Mouse (Mus musculus) v-Abl transformed pro-B cells (cell line): ENCODE measurements around the gene Clmn.
"Not testable (repeated sequence)": the region's sequence is repeated elsewhere in the genome, so short reads cannot be mapped to it uniquely, and the experiment has no call there.

ENCODE experiments used
- in situ Hi-C, 2 experiments: fragments of 400-800 bp; cut with MboI; formaldehyde crosslinking; loops; one replicate each; pipeline ENCODE4 v1.15.1; 2025; ENCODE audit not compliant: unreplicated experiment in 2 of 2

The Clmn gene

DNA sequence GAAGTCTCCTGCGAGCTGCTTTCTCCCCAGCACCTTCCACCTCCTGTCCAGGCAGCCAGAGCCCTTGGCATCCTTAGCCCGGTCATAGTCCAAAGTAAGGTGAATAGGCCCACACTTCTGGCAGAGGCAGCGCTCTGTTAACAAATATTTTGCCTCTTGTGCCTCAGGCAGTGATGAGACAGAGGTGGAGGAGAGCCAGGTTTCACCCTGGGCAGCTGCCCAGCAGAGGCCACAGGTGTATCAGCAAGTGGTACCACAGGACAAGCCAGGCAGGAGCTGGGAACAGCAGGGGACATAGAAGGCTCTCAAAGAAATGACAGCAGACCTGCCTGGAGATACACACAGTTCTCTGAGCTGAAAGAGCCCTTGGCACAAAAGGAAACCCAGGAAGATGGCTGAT lies 23.6 kb downstream of the Clmn start:
- in situ Hi-C loops, result no loop called here

DNA sequence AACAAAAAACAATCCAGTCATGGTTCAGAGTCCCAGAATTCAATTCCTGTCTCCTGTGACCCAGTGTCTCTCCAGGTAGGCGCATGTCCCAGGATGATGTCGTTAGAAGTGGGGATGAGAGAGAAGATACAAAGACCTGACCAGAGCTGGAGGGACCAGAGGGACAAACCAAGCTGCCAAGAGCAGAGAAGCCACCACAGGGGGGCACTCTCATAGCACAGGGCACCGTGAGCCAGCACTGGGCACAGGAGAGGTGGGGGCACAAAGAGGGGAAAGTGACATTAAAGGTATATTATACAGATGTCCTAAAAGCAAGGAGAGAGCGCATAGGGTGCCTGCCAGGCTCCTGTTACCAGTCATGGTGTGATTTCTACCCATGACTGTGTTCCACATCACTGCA lies 25.9 kb downstream of the Clmn start:
- in situ Hi-C loops, result loop anchor here (5.0 kb wide), 2 partner anchors 97 to 98 kb away; no protein-coding TSS in a partner anchor

DNA sequence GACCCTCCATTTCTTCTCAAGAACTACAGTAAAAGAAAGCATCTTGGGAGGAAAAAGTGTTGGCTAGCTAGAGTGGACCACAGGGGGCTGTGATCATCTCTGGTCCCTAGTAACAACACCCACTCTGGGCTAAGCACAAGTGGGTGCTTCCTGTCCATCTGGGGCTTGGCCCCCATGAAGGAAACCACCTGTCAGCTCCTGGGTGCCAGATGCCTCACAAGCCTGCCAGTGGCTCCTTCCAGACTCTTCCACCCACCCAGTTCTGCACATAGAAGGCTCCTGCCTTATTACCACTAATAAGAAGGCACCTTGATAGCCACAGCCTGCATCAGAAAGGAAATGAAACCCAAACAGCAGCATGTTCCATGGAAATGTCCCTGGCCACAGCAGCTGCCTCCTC lies 26.4 kb downstream of the Clmn start:
- in situ Hi-C loops, result loop anchor here (5.0 kb wide), 2 partner anchors 96 to 99 kb away; no protein-coding TSS in a partner anchor

DNA sequence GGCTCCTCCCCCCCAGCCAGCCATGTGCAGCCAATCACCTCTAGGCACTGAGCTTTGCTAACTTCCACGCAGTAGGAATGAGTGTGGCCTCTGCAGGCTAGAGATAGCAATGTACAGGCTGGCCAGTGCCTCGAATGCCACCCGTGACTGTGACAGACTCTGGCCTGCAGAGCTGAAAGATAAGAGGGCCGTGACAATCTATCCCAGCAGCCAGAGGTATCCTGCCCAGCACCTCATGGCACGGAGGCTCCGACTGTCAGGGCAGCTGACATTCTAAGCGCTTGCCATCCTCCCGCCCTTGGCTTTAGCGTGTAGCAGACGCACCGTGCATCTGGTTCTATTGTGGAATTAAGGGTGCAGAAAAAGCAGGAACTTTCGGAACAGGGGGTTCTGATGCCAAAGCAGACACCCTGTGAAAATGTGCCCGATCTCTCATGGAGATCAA lies 26.9 kb downstream of the Clmn start:
- in situ Hi-C loops, result loop anchor here (5.0 kb wide), 2 partner anchors 96 to 99 kb away; no protein-coding TSS in a partner anchor

DNA sequence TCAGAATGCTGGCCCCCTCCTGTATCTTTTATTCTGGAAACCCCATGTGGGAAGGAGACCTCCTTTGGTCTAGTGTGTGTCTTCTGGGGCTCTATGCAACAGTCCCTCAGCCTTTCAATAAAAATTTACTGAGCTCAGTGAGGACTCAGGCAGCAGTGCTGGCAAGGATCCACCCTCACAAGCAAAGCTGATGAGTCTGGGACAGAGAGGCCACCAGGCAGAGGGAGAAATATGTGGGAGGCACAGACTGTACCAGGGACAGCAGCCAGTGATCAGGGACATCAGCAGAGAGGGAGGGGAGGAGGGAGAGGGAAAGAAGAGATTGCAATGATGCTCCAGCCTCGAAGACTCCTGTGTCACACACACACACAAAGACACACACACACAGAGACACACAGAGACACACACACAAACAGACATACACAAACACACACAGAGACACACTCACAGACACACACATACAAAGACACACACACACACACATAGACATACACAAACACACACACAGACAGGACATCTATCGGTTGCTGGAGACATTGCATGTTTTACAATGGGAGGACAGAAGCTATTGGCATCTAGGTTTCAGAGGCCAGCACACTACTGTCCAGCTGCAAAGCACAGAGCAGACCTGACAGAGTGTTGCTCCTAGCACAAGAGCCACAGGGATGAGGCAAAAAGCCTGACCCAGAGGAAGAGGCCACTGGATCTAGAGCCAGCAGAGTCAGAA lies 27.6 kb downstream of the Clmn start:
- in situ Hi-C loops, result loop anchor here (5.0 kb wide), 2 partner anchors 95 to 100 kb away; no protein-coding TSS in a partner anchor

DNA sequence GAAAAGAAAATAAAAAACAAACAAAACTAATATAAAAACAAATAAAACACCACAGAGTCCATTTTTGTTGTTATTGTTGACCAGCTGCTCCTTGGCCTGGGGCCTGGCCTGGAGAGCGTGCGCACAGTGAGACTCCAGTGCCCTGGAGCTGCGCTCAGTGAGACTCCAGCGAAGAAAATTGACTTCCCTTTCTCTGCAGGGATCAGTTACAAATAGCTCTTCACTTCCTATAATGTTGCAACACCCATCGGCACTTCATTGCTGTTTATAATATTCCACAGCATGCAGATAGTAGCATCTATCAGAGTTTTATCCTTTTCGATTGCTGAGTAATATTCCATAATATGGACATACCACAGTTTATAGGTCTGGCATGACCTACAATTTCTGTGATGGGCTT lies 28.6 kb downstream of the Clmn start:
- in situ Hi-C loops, result loop anchor here (5.0 kb wide), 2 partner anchors 94 to 101 kb away; no protein-coding TSS in a partner anchor

DNA sequence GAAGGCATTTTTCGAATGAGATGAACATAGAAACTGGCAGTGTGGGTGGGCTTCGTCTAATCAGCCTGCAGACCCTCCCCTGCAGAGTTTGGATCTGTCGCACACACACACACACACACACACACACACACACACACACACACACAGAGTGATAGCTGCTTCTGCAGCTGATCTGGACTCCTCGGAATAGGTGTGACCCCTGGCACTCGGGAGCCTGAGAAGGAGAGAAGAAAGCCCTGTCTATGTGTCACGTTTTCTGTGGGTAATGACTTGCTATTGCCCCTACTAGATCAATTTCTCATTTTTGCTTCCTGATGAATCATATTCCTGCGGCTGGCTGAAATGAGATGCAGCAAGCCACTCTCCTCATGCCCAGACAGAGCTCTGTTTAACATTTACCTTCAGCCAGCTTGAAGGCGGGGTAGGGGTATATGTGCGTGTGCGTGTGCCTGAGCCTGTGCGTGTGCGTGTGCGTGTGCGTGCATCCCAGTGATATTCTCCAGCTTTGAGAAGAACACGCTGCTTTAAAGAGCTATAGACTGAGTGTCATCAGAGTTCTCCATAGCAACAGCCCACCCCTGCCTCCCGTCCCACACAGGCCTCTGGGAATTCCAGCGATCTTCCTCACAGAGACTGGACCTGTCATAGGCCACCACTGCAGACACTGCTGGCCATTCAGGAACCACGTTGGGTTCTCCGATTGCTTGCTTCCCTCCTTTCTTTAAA lies 29.3 kb downstream of the Clmn start:
- in situ Hi-C loops, result loop anchor here (5.0 kb wide), 2 partner anchors 93 to 102 kb away; no protein-coding TSS in a partner anchor

DNA sequence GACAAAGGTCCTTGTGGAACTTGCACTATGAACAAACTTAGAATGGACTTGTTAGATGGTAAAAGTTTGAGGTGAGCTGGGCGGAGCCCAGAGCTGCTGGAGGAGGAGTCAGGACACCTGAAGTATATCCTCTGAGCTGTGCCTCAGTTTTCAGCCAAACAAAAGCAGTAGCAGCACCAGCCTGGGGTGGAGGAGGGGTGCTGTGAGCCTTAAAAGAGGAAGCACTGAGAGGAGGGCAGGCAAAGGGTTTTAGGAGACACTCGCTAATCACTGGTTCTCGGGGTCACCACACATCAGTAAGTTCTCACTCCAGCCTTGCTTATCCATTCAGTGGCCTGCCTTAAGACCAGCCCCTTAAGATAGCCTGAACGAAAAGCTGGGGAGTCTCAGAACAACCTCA lies 30.1 kb downstream of the Clmn start:
- in situ Hi-C loops, result loop anchor here (5.0 kb wide), 2 partner anchors 92 to 103 kb away; no protein-coding TSS in a partner anchor

DNA sequence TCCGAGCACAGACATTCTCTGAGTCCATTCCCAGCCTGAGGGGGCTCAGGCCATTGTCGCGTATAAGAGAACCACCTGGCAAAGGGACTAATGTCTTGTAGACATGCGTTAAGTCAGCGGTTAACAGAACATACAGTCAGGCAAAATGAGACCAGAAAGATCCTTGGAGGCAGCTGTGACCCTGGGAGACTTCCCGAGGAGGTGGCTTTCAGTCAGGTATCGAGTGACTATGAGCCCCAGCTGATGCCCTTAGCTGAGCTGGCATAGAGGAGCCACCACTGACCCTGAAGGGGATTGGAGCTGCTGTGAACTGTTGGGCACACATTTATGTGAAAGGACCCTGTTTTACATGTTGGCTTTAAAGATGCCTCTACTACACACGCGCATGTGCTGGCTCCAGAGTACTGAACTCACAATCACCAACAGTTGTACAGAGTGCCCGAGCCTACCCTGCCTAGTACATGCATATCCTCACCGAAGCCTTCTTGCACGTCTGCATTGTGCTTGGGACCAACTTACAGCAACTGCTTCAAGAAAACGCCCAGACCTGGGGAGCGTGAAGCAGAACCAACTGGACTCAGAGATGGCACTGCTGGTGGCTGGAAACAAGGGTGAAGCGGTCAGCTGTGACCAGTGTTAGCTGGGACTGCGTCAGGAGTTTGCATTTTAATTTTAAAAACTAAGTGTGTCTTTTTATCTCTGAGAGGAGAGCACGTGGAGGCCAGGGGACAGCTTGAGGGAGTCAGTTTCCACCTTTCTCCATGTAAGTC lies 34.0 kb downstream of the Clmn start:
- in situ Hi-C loops, result no loop called here

DNA sequence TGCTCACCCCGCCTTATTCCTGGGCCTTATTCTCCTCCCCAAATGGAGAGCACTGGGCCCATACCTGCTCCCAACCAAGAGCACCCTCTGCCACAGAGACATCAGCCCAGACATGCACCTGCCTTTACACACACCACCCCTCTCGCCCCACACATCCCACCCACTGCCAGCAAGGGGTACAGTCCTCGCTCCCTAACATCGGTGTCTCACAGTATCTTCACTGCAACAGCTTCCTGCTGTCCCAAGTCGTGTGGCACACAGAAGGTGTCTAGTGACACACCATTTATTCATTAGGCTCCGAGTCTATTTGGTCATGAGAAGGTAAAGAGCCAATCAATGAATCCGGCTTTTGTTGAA lies 34.6 kb downstream of the Clmn start:
- in situ Hi-C loops, result no loop called here

DNA sequence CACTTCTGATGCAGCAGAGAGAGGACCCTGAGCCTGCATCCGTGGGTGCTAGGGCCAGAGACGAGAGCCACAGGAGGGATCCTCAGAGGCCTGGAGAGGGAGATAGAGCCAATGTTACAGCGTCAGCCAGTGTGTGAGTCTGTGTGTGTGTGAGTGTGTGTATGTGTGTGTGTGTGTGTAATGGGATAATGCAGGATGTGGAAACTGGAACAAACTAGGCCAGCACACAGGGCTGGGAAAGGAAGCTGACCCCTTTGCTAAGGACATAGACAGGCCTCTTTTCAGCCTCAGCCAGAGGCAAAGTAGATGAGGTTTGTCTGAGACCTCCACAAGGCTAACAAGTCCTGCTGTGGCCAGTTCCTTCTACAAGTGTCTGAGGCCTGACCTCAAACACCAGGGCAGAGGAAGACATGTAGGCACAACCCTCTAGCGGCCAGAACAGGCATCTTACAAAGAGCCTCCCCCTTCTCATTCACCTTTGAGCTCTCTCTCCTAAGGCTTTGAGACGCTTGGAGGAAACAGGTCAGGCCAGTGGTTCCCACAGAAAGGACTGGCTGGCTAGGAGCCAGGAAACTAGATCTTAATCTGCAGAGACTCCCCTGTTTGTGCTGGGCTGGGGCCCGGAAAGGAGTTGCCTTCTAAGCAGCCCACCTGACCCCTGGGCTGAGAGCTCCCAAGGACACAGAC lies 35.1 kb downstream of the Clmn start:
- in situ Hi-C loops, result no loop called here

DNA sequence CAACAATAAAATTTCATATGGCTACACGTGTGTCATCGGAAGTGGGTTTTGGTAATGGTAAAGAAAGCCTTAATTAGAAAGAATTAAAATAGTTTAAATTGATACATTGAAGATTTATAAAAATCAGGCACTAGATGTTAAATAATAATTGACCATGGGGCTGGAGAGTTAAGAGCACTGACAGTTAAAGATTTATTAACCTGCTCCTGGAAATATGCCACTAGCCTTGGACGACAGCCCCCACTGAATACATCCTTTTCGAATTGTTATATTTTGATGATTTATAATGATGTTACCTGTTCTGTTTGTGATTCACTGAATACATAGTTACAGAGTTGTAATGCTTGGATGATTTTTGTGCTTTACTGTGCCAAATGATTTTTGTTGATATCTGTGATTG lies 35.9 kb downstream of the Clmn start:
- in situ Hi-C loops, result not testable (repeated sequence)

DNA sequence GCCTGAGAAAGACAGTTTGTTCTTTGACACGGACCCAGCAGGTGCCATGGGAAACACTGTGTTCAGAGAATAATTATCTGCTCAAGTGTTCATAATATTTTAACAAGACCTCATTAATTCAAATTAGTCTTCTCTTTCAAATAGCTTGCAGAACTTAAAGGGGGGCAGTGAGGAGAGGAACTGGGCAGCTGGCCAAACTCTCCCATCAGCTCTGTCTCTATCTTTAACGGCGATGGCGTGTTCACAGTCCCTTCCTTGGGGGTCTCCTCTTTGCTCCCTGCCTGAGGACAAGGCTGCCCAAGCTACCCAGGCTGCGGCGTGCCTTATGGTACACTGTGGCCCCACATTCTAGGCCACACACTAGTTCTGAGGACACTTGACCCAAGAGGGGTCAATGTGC lies 37.2 kb downstream of the Clmn start:
- in situ Hi-C loops, result no loop called here

DNA sequence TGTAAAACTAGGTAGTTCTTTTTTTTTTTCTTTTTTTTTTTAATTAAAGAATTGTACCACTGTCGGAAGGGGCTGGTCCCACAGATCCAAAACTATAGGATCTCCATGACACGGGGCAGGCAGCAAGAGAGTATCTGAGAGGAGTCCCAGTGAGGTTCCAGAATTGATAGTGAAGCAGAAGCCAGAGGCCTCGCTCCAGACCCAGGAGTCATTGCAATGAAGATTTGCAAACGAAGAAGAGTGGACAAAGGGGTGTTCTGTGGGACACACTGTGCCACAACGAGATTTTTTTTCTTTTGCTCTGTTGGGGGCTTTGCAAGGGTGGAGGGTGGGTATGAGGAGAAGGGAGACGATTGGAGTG lies 40.0 kb downstream of the Clmn start:
- in situ Hi-C loops, result no loop called here

DNA sequence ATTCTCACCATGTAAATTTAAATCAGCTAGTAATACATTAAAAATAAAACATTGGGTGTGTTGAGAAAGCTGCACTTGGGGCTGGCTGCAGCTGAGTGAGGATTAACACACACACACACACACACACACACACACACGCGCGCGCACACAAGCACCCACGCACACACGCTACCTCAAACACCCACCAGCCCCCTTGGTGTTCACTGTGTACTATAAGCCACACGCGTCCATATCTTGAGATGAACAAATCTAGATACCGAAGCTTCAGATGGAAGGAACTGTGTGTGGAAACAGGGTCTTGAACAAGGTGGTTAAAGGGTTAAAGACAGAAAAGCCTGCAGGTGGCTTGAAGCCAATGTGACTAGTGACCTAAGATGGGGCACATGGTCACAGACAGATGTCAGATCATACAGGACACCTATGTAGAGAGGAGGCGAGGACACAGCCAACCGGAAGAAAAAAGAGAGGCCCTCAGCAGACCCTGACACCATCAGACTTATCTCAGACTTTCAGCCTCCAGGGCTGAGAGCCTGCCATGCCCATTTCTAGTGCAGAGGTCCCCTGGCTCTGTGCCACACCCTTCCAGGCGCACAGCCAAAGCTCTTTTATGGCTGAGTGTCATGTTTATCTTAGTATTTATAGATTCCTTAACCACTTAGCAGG lies 40.5 kb downstream of the Clmn start:
- in situ Hi-C loops, result no loop called here

DNA sequence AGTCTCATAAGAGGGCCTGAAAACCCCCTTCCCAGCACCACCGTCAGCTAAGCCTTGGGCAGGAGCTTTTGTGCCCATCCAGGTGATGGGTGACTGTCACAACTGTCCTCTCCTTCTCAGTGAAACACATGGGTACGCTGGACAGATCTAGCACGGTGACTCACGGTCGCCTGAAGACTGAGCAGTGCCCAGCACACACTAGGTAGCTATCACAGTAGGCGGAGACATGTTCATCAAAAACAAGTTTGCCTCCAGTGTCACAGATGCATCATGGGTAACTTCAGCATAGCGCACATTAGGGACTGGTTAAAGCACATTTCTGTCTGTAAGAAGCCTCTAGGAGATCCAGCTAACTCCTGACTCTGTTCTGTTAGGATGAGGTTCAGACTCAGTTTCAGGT lies 41.2 kb downstream of the Clmn start:
- in situ Hi-C loops, result no loop called here

DNA sequence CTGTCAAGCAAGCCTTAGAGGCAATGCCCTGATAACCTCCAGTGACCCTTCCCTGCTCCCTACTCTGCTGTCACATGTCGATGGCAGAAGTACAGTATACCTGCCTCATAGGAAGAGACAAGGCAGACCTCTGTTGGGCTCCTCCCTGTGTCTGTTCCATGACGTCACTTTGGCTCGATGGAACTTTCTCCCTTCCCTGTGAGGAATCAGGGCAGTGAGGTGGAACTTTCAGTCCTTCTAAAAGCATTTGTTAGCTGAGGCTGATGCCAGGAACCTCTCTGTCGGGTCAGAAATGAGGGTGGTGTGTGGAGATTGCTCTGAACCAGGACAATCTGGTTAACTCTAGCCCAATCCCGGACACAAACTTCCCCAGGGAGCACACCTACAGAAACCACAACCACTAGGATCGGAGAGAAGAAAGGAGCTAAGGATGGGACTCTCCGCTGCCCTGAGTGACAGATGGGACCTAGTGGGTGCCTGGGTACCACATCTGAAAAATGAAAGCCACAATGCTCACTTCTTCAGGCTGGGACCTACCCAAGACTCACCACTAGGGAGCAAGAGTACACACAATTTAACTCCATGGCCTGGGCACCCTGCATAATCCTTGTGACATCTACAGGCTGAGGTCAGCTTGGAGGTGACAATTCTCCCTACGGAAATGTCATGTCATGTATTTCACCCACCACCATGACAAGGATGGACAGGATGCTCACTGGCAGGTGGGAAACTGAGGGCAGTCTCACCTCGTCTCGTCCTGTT lies 41.9 kb downstream of the Clmn start:
- in situ Hi-C loops, result no loop called here

DNA sequence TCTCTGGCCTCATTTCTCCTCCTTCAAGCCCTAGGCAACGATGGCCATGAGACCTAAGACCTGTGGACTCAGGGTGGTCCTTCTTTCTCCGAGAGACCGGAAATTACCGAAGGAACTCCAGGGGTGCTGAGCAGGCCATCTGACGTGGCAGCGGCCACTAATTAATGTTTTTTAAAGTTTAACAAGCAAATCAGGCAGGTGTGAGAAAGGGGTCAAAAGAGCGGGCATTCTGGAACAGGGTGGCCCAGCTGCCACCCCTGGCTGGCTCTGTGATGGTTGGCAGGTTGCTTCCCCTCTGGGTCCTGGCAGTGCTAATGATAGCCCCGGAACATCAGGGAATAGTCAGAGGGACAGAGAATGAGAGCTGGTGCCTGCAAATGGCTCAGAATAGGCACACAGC lies 42.7 kb downstream of the Clmn start:
- in situ Hi-C loops, result no loop called here

DNA sequence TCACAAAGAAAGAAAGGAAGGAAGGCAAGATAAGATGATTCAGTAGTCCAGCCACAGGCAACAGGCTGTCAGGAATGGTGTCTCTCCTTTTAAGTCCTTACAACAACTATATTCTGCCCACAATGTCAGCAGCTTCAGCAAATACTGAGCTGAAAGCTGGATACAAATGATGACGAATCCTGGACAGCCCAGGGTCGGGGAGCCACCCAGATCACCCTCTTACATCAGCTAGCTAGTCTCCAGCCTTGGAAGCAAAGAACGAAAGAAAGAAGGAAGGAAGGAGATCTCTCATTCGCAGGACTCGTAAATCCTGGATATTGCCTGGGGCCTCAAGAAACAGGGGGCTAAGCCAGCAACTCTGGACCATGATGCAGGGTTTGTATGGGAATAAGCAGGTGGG lies 44.8 kb downstream of the Clmn start:
- in situ Hi-C loops, result no loop called here
